Mouse (Mus musculus): ENCODE data around the gene Espn. TPM values are rescaled to one million over a fixed set of nuclear protein-coding genes. Genes with fewer than 3 reads are reported as not detected.

Gene Espn
- polyA plus RNA-seq, 1 experiment from 2014 or later = 1.6 TPM

DNA sequence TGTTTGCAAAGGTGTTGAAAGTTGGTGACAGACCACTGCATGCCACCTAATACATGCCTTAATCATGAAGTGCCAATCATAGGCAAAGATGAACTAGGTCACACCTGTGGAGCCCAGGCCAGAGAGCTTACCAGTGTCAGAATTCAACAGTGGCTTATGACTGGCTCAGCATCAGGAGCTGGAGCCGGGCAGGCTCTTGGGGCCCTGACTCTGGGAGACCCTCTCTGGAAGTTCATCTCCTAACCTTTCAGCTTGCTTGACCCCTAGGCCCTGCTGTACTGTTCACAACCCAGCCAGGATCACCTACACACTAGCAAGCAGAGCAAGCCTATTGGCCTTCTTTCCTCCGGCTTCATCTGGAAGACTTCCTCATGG lies 15.3 kb downstream of the Espn start:
- WGBS = 94% methylated on average over 2 of the region's 2 CpGs
- H3K27me3 ChIP-seq (ENCODE audit: control insufficient read depth, insufficient read depth, low read length) = peaks cover 36% of the 10 kb centered on the region
- no peak overlapping the region for H3K4me3 ChIP-seq (ENCODE audit: low read depth, low read length)
- H3K4me1 ChIP-seq (ENCODE audit: control insufficient read depth, insufficient read depth, low read length) = peaks cover 9% of the 10 kb centered on the region; the same call in 1 of the 2 replicates
- ATAC-seq (ENCODE audit: insufficient number of reproducible peaks, low FRiP score, low TSS enrichment, low read depth) = no peak
- H3K36me3 ChIP-seq (ENCODE audit: control insufficient read depth, insufficient read depth, low read length) = no peaks in the 10 kb centered on the region
- no peak for DNase-seq (ENCODE audit: low spot score)
- no peak overlapping the region for H3K9ac ChIP-seq (ENCODE audit: low read length)
- H3K27ac ChIP-seq (replicated peaks; ENCODE audit: low read depth, low read length) = no peak overlapping the region
- H3K9me3 ChIP-seq (ENCODE audit: control insufficient read depth, low read length) = no peaks in the 10 kb centered on the region
- no peak overlapping the region for H3K4me2 ChIP-seq (ENCODE audit: low read depth, severe bottlenecking)

DNA sequence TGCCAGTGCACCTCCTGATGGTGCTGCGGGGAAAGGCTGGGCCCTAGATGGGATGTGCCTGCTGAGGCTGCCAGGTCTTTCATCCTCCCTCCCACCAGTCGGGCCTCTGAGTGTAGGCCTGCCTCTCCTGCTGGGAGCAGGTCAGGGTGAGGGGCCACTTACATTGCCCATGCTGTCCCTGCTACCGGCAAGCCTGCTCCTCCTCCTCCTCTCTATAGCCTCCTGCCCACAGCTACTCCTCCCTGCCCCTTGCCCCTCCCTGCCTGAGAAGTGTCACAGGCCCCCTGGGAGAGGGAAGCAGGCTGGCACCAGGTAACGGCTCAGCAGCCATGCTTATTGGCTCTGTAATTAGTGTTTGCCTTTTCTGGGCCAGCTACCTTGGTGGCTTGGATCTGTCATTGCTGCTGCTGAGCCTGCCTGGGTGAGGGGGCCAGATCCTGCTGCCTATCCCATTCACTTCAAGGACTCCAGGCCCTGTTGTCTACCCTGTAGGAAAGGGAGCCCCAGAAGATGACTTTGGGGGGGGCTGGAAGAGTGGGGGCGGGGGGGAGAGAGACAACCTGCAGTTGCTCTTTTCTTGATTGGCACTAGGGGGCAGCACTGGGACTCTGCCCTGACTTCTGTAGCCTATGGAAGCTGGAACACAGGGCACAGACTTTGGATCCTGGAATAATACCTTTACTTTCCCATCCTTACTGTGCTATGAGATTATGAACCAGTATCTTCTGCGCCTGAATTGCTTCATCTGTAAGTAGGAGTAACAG lies 15.9 kb downstream of the Espn start:
- Histone ChIP-seq H3K9me3 (ENCODE audit: control insufficient read depth, low read length) (no peaks in the 10 kb centered on the region), H3K27me3 (ENCODE audit: control insufficient read depth, insufficient read depth, low read length) (peaks cover 40% of the 10 kb centered on the region)

DNA sequence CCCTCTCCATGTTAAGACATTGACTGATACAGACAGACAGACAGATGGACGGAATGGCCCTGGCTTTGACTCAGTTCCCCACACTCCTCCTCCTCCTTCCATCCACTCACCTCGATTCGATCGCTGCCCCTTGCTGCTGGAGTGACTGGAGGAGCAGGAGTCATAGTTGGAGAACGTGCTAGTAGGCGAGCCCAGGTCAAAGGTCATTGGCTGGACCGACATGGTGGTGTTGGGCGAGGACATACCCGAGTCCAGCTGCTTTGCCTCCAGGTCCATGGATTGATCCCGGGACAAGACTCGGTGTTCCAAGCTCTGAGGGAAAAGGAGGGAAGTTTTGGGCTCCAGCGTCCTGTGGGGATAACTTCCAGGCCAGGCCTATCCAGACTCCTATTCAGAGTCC lies 16.8 kb downstream of the Espn start:
- Histone ChIP-seq H3K9ac (ENCODE audit: low read length) (no peak overlapping the region), H3K4me1 (ENCODE audit: control insufficient read depth, insufficient read depth, low read length) (peaks cover 21% of the 10 kb centered on the region), H3K27ac (replicated peaks; ENCODE audit: low read depth, low read length) (no peak overlapping the region), H3K4me3 (ENCODE audit: low read depth, low read length) (no peak overlapping the region), H3K36me3 (ENCODE audit: control insufficient read depth, insufficient read depth, low read length) (no peaks in the 10 kb centered on the region), H3K27me3 (ENCODE audit: control insufficient read depth, insufficient read depth, low read length) (peaks cover 47% of the 10 kb centered on the region), H3K9me3 (ENCODE audit: control insufficient read depth, low read length) (no peaks in the 10 kb centered on the region), H3K4me2 (ENCODE audit: low read depth, severe bottlenecking) (no peak overlapping the region)
- 85% methylated on average over 12 of the region's 12 CpGs for WGBS
- no peak for ATAC-seq (ENCODE audit: insufficient number of reproducible peaks, low FRiP score, low TSS enrichment, low read depth)
- no peak for DNase-seq (ENCODE audit: low spot score)

More for the DNA sequence above, 15.9 kb downstream of the Espn start:
- Histone ChIP-seq H3K27ac (replicated peaks; ENCODE audit: low read depth, low read length) (no peak overlapping the region), H3K4me1 (ENCODE audit: control insufficient read depth, insufficient read depth, low read length) (peaks cover 12% of the 10 kb centered on the region), H3K4me2 (ENCODE audit: low read depth, severe bottlenecking) (no peak overlapping the region), H3K36me3 (ENCODE audit: control insufficient read depth, insufficient read depth, low read length) (no peaks in the 10 kb centered on the region), H3K4me3 (ENCODE audit: low read depth, low read length) (no peak overlapping the region), H3K9ac (ENCODE audit: low read length) (no peak overlapping the region)
- DNase-seq (ENCODE audit: low spot score) (peak; percentile 60), ATAC-seq (ENCODE audit: insufficient number of reproducible peaks, low FRiP score, low TSS enrichment, low read depth) (no peak)
- WGBS = 27% methylated on average over 6 of the region's 6 CpGs

DNA sequence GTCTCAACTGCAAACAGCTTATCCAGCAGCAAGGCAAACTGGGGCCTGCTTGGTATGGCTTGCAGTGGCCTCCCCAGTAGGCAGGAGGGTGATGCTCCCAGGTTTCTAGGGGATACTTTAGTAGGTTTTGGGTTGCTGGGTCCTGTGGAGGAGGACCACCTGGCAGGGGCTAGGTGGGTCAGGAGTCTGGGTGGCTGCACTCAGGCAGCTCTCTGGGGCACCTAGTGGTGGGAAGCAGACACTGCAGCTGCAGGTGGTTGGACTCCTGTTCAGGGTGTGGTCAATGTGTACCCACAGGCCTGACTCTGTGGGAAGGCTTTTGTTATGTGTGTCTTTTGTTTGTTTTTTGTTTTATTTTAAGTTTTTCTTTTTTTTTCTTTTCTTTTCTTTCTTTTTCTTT lies 17.7 kb downstream of the Espn start:
- Histone ChIP-seq H3K9ac (ENCODE audit: low read length) (no peak overlapping the region), H3K9me3 (ENCODE audit: control insufficient read depth, low read length) (no peaks in the 10 kb centered on the region), H3K27me3 (ENCODE audit: control insufficient read depth, insufficient read depth, low read length) (peaks cover 55% of the 10 kb centered on the region), H3K36me3 (ENCODE audit: control insufficient read depth, insufficient read depth, low read length) (no peaks in the 10 kb centered on the region), H3K4me2 (ENCODE audit: low read depth, severe bottlenecking) (no peak overlapping the region), H3K27ac (replicated peaks; ENCODE audit: low read depth, low read length) (no peak overlapping the region), H3K4me3 (ENCODE audit: low read depth, low read length) (no peak overlapping the region), H3K4me1 (ENCODE audit: control insufficient read depth, insufficient read depth, low read length) (peaks cover 21% of the 10 kb centered on the region)
- ATAC-seq (ENCODE audit: insufficient number of reproducible peaks, low FRiP score, low TSS enrichment, low read depth) (no peak), DNase-seq (ENCODE audit: low spot score) (peak; percentile 74)

DNA sequence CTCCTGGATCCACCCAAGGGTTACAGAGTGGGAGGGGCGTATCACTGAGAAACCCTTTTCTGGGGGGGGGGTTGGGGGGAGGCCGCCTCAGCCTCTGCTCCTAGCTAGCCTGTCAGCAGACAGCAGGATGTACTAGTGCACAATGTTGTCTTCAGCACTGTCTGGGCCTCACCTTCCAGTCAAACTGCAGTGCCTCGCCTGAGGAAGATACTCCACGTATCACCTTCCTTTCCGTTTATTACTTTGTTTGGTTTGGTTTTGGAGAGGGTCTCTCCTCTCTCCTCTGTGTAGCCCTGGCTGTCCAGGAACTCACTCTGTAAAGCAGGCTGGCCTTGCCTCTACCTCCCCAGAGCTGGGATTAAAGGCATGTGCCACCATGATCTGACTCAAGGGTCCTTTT lies 19.0 kb downstream of the Espn start:
- H3K9me3 ChIP-seq (ENCODE audit: control insufficient read depth, low read length) = no peaks in the 10 kb centered on the region
- ATAC-seq (ENCODE audit: insufficient number of reproducible peaks, low FRiP score, low TSS enrichment, low read depth) (no peak), DNase-seq (ENCODE audit: low spot score) (no peak)
- H3K27me3 ChIP-seq (ENCODE audit: control insufficient read depth, insufficient read depth, low read length) = peaks cover 66% of the 10 kb centered on the region
- H3K4me1 ChIP-seq (ENCODE audit: control insufficient read depth, insufficient read depth, low read length) = peaks cover 26% of the 10 kb centered on the region
- no peaks in the 10 kb centered on the region for H3K36me3 ChIP-seq (ENCODE audit: control insufficient read depth, insufficient read depth, low read length)
- H3K4me2 ChIP-seq (ENCODE audit: low read depth, severe bottlenecking) = no peak overlapping the region
- WGBS = 46% methylated on average over 5 of the region's 5 CpGs
- H3K27ac ChIP-seq (replicated peaks; ENCODE audit: low read depth, low read length) = no peak overlapping the region
- H3K4me3 ChIP-seq (ENCODE audit: low read depth, low read length) = no peak overlapping the region
- no peak overlapping the region for H3K9ac ChIP-seq (ENCODE audit: low read length)

DNA sequence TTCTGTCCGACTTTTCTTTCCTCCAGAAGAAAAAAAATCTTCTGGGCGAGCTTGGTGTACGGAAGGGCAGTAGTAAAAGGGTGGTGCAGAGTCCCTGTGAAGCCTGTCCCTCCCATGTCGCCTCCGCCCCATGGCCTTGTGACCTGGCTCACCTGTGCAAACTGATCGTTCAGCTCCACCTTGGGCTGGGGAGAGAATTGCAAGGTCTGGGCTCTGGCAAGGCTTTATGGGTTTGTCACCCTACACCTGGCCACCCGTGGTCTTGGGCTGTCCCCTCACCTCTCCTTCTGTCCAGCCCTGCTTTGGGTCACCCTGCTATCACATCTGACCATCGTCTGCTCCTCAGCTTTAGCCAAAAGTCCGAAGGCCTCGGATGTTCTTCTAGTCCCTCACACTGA lies 19.4 kb downstream of the Espn start:
- WGBS = 25% methylated on average over 10 of the region's 10 CpGs
- Histone ChIP-seq H3K4me3 (ENCODE audit: low read depth, low read length) (no peak overlapping the region), H3K36me3 (ENCODE audit: control insufficient read depth, insufficient read depth, low read length) (no peaks in the 10 kb centered on the region), H3K27me3 (ENCODE audit: control insufficient read depth, insufficient read depth, low read length) (peaks cover 70% of the 10 kb centered on the region), H3K4me1 (ENCODE audit: control insufficient read depth, insufficient read depth, low read length) (peaks cover 26% of the 10 kb centered on the region), H3K27ac (replicated peaks; ENCODE audit: low read depth, low read length) (no peak overlapping the region), H3K9me3 (ENCODE audit: control insufficient read depth, low read length) (no peaks in the 10 kb centered on the region), H3K9ac (ENCODE audit: low read length) (no peak overlapping the region), H3K4me2 (ENCODE audit: low read depth, severe bottlenecking) (peak overlapping the region; percentile 53)
- no peak for ATAC-seq (ENCODE audit: insufficient number of reproducible peaks, low FRiP score, low TSS enrichment, low read depth)
- DNase-seq (ENCODE audit: low spot score) = no peak

DNA sequence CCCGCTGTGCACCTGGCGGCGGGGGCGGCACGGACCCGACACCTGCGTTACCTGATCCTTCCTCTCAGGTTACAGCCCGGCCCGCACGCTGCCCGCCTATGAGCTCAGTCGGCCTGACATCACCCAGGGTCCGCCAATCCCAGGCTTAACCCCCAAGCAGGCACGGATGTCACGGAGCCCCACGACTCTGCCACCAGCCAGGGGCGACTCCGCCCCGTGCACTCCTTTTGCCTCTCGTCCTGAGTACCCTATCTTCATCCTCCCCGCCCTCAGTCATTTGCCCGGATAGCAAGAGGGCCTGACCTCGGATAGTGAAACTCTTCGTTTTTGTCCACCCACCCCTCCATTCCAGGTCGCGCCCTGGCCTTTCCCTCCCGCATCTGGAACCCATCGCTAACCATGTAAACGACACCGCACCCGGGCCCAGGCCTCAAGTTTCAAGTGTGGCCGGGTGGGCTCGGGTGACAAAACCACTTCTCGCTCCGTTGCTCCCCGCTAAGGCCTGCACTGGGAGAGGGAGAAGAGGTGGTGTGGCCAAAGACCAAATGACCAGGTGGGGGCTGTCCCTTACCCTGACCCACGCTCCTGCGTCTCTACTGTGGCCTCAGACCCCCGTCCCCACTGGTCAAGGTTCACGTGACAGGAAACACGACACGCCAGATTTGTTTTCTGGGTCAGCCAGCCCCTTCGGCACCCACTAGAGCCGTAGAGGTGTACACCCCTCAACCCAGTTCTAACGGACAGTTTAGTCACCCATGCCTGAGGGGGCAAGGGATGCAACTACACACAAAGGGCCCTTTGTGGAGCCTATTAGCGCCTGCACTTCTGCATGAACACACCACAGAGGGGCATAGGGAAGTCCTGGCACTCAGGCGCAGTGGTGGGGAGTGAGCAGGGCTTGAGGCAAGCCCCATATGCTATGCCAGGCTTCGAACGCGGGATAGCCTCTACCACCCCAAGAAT lies 20.1 kb downstream of the Espn start:
- H3K4me3 ChIP-seq (ENCODE audit: low read depth, low read length) = peak overlapping the region; percentile 21
- peak overlapping the region; percentile 53 for H3K4me2 ChIP-seq (ENCODE audit: low read depth, severe bottlenecking)
- DNase-seq (ENCODE audit: low spot score) (peak; percentile 74), ATAC-seq (ENCODE audit: insufficient number of reproducible peaks, low FRiP score, low TSS enrichment, low read depth) (peak; percentile 22; the same call in 1 of the 2 replicates)
- H3K9me3 ChIP-seq (ENCODE audit: control insufficient read depth, low read length) = no peaks in the 10 kb centered on the region
- no peak overlapping the region for H3K27ac ChIP-seq (replicated peaks; ENCODE audit: low read depth, low read length)
- H3K4me1 ChIP-seq (ENCODE audit: control insufficient read depth, insufficient read depth, low read length) = peaks cover 26% of the 10 kb centered on the region
- H3K36me3 ChIP-seq (ENCODE audit: control insufficient read depth, insufficient read depth, low read length) = no peaks in the 10 kb centered on the region
- H3K9ac ChIP-seq (ENCODE audit: low read length) = no peak overlapping the region
- H3K27me3 ChIP-seq (ENCODE audit: control insufficient read depth, insufficient read depth, low read length) = peaks cover 77% of the 10 kb centered on the region
- WGBS = 3% methylated on average over 49 of the region's 50 CpGs

DNA sequence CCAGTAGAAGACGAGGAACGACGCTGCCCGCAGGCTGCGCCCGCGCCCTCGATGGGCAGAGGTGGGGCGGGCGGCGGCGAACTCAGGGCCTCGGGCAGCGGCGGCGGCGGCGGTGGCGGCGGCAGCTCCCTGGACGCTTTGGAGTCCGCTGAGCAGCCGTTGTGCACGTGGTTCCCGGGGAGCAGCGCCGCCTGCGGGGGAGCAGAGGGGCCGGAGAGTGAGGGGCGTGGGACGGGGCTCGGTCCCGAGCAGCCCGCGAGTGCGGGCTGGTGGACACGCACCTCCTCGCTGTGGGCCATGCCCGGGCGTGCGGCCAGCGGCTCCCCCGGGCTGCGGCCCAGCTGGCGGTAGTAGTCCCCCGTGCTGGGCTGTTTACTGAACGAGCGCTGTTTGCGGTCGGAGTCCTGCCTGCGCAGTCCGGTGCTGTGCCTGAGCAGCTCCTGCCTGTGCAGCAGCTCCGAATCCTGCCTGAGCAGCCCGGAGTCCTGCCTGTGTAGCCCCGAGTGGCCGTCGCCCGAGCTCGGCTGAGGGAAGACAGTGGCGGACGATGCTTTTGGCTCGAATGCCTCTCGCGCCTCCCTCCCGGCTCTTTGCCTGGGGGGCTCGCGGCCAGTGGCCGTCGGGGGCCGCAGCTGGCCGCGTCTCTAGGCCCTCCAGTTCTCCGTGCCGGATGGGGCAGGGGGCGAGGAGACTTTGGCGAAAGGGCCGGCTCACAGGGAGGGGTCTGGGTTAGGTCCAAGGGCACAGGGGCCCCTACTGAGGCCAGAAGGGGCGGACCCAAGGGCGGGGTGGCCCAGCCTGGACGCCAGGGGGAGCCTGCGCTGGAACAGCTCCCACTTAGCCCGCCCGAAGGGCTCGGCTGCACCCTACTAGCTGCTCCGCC lies 21.2 kb downstream of the Espn start:
- DNase-seq (ENCODE audit: low spot score) (peak; percentile 73), ATAC-seq (ENCODE audit: insufficient number of reproducible peaks, low FRiP score, low TSS enrichment, low read depth) (peak; percentile 34; the same call in 1 of the 2 replicates)
- Histone ChIP-seq H3K9ac (ENCODE audit: low read length) (peak overlapping the region; percentile 1; the same call in 1 of the 2 replicates), H3K36me3 (ENCODE audit: control insufficient read depth, insufficient read depth, low read length) (no peaks in the 10 kb centered on the region), H3K4me1 (ENCODE audit: control insufficient read depth, insufficient read depth, low read length) (peaks cover 29% of the 10 kb centered on the region), H3K27me3 (ENCODE audit: control insufficient read depth, insufficient read depth, low read length) (peaks cover 88% of the 10 kb centered on the region), H3K27ac (replicated peaks; ENCODE audit: low read depth, low read length) (no peak overlapping the region), H3K9me3 (ENCODE audit: control insufficient read depth, low read length) (no peaks in the 10 kb centered on the region), H3K4me2 (ENCODE audit: low read depth, severe bottlenecking) (peak overlapping the region; percentile 53), H3K4me3 (ENCODE audit: low read depth, low read length) (peak overlapping the region; percentile 21)
- under 1% methylated on average over 69 of the region's 85 CpGs for WGBS

Measured in limb, embryonic 11.5 days (tissue).